Mouse (Mus musculus) brown adipose tissue, adult 24 weeks (tissue): ENCODE results near the gene Esyt1. TPM values are rescaled to one million over a fixed set of nuclear protein-coding genes. Genes with fewer than 3 reads are reported as not detected.

Source experiments
- H3K27ac ChIP-seq: fragments of 200-500 bp; replicated peaks from 2 replicates; pipeline ENCODE4 v1.5.1; 2012; ENCODE audit warnings: low read depth, mild to moderate bottlenecking, low read length
- H3K4me1 ChIP-seq: fragments of 200-500 bp; 2 replicates; pipeline ENCODE4 v1.6.1; 2012; ENCODE audit warnings: low read length, mixed read lengths; ENCODE audit not compliant: control insufficient read depth, insufficient read depth, insufficient read length
- H3K4me3 ChIP-seq: fragments of 200-500 bp; 2 replicates; pipeline ENCODE4 v1.5.1; 2012; ENCODE audit warnings: low read depth, mild to moderate bottlenecking, low read length, moderate library complexity; ENCODE audit not compliant: insufficient read depth
- polyA plus RNA-seq: library from polyadenylated mRNA; stranded (reverse); fragments of >200 nt; gene quantifications from 2 replicates; pipeline ENCODE4 v1.2.4, GENCODE M21; 2012; ENCODE audit not compliant: missing spikeins, insufficient read depth, insufficient read length

Gene Esyt1
- polyA plus RNA-seq, 1 experiment = 31.6 TPM

- Histone ChIP-seq H3K27ac (peak overlapping the region; percentile 87), H3K4me3 (peak overlapping the region; percentile 72), H3K4me1 (no peaks in the 10 kb centered on the region)
These were observed 21.1 kb upstream of the Esyt1 start for GRCm38 (mm10) chr10:128546787-128547186.

GRCm38 (mm10) chr10:128546361-128546760, 20.7 kb upstream of the Esyt1 start:
- Histone ChIP-seq H3K4me1 (no peaks in the 10 kb centered on the region), H3K4me3 (peak overlapping the region; percentile 72), H3K27ac (peak overlapping the region; percentile 87)

GRCm38 (mm10) chr10:128545570-128545898, 19.9 kb upstream of the Esyt1 start:
- Histone ChIP-seq H3K4me3 (no peak overlapping the region), H3K4me1 (no peaks in the 10 kb centered on the region), H3K27ac (no peak overlapping the region)

- H3K27ac ChIP-seq = no peak overlapping the region
- no peak overlapping the region for H3K4me3 ChIP-seq
- no peaks in the 10 kb centered on the region for H3K4me1 ChIP-seq
These were observed 19.3 kb upstream of the Esyt1 start for GRCm38 (mm10) chr10:128544674-128545569.

GRCm38 (mm10) chr10:128544151-128544657, 18.5 kb upstream of the Esyt1 start:
- Histone ChIP-seq H3K4me1 (no peaks in the 10 kb centered on the region), H3K27ac (no peak overlapping the region), H3K4me3 (no peak overlapping the region)

- no peak overlapping the region for H3K4me3 ChIP-seq
- H3K4me1 ChIP-seq = no peaks in the 10 kb centered on the region
- H3K27ac ChIP-seq = no peak overlapping the region
These were observed 17.4 kb upstream of the Esyt1 start for GRCm38 (mm10) chr10:128543100-128543499.

- no peaks in the 10 kb centered on the region for H3K4me1 ChIP-seq
- H3K27ac ChIP-seq = no peak overlapping the region
- H3K4me3 ChIP-seq = no peak overlapping the region
These were observed 12.7 kb upstream of the Esyt1 start for GRCm38 (mm10) chr10:128538340-128538870.

- H3K27ac ChIP-seq = peak overlapping the region; percentile 35
These were observed 10.7 kb upstream of the Esyt1 start for GRCm38 (mm10) chr10:128536266-128536940.

GRCm38 (mm10) chr10:128535624-128536265, 10.1 kb upstream of the Esyt1 start:
- peak overlapping the region; percentile 35; the same call in 1 of the 2 replicates for H3K4me3 ChIP-seq
- H3K27ac ChIP-seq = peak overlapping the region; percentile 35
- H3K4me1 ChIP-seq = no peaks in the 10 kb centered on the region

More at GRCm38 (mm10) chr10:128536266-128536940, 10.7 kb upstream of the Esyt1 start:
- H3K4me1 ChIP-seq = no peaks in the 10 kb centered on the region
- peak overlapping the region; percentile 35; the same call in 1 of the 2 replicates for H3K4me3 ChIP-seq

GRCm38 (mm10) chr10:128535206-128535605, 9.5 kb upstream of the Esyt1 start:
- Histone ChIP-seq H3K4me1 (no peaks in the 10 kb centered on the region), H3K27ac (0 out of 2 replicates have a peak overlapping the region, but pooled peaks have one; percentile 21), H3K4me3 (no peak overlapping the region)

- Histone ChIP-seq H3K4me1 (no peaks in the 10 kb centered on the region), H3K27ac (peak overlapping the region; percentile 71)
These were observed 990 bp upstream of the Esyt1 start for GRCm38 (mm10) chr10:128526366-128527356.

GRCm38 (mm10) chr10:128524732-128525662, 674 bp downstream of the Esyt1 start:
- Histone ChIP-seq H3K4me3 (peak overlapping the region; percentile 80), H3K27ac (peak overlapping the region; percentile 21), H3K4me1 (no peaks in the 10 kb centered on the region)

More at GRCm38 (mm10) chr10:128526366-128527356, 990 bp upstream of the Esyt1 start:
- H3K4me3 ChIP-seq = peak overlapping the region; percentile 54

GRCm38 (mm10) chr10:128524111-128524731, 1.4 kb downstream of the Esyt1 start:
- Histone ChIP-seq H3K27ac (peak overlapping the region; percentile 21), H3K4me3 (peak overlapping the region; percentile 80), H3K4me1 (no peaks in the 10 kb centered on the region)
